Mouse (Mus musculus) heart, postnatal 36 days (tissue): ENCODE data around the gene Zfp459. TPM values are rescaled to one million over a fixed set of nuclear protein-coding genes. Genes with fewer than 3 reads are reported as not detected.

Source experiments
- total RNA-seq, 2 experiments: library from RNA; stranded (reverse); gene quantifications; 2 replicates each; pipeline ENCODE4 v1.2.3; 2021

Zfp459 gene
- total RNA-seq, 2 experiments from 2014 or later, result 0.58 to 1.2 TPM

Other genes starting within 250 kb of the Zfp459 start
- 1 to 10 TPM; 2.7 to 3.1 TPM for gene Rsl1, start 248.2 kb downstream of the Zfp459 start, total RNA-seq
- gene Zfp455, start 226.9 kb downstream of the Zfp459 start, total RNA-seq, result 1 to 10 TPM in 1 of 2 experiments, under 1 TPM in 1; 0.84 to 1.3 TPM
- gene Zfp458, start 143.0 kb downstream of the Zfp459 start, total RNA-seq, result 1 to 10 TPM; 2.0 to 2.5 TPM
- gene Zfp457, start 114.9 kb downstream of the Zfp459 start, total RNA-seq, result 1 to 10 TPM; 2.0 to 5.2 TPM
- 1 to 10 TPM; 1.9 to 2.2 TPM for gene Zfp595, start 88.8 kb downstream of the Zfp459 start, total RNA-seq
- 1 to 10 TPM; 1.4 TPM for gene Gm28044, start 60.9 kb downstream of the Zfp459 start, total RNA-seq
- gene Zfp953, start 60.8 kb downstream of the Zfp459 start, total RNA-seq, result 1 to 10 TPM; 1.1 to 1.5 TPM
- gene Gm28041, start 45.7 kb downstream of the Zfp459 start, total RNA-seq, result 1 to 10 TPM; 1.7 to 2.1 TPM
- under 1 TPM; 0.72 to 0.76 TPM for gene Zfp456, start 45.6 kb downstream of the Zfp459 start, total RNA-seq
- gene Zfp429, start 21.6 kb downstream of the Zfp459 start, total RNA-seq, result 1 to 10 TPM; 1.3 to 3.1 TPM
- 10 to 100 TPM in 1 of 2 experiments, 1 to 10 TPM in 1; 10.0 to 10.2 TPM for gene Zfp874a, start 30.2 kb upstream of the Zfp459 start, total RNA-seq
- 10 to 100 TPM; 16.8 to 22.4 TPM for gene Zfp874b, start 62.8 kb upstream of the Zfp459 start, total RNA-seq
- 1 to 10 TPM; 3.5 to 4.7 TPM for gene Zfp58, start 79.1 kb upstream of the Zfp459 start, total RNA-seq
- gene Gm26965, start 104.7 kb upstream of the Zfp459 start, total RNA-seq, result not detected
- gene Zfp87, start 104.8 kb upstream of the Zfp459 start, total RNA-seq, result 1 to 10 TPM; 7.1 TPM
- gene Zfp748, start 132.4 kb upstream of the Zfp459 start, total RNA-seq, result 1 to 10 TPM; 3.5 to 4.1 TPM
- 1 to 10 TPM; 3.8 to 5.2 TPM for gene Zfp729b, start 188.3 kb upstream of the Zfp459 start, total RNA-seq
- under 1 TPM; 0.81 to 0.83 TPM for gene Gm49345, start 216.4 kb upstream of the Zfp459 start, total RNA-seq
- gene Zfp729a, start 216.4 kb upstream of the Zfp459 start, total RNA-seq, result 1 to 10 TPM; 3.3 to 4.2 TPM